Mouse (Mus musculus): ENCODE data around the gene Pdha2.

The Pdha2 gene

DNA sequence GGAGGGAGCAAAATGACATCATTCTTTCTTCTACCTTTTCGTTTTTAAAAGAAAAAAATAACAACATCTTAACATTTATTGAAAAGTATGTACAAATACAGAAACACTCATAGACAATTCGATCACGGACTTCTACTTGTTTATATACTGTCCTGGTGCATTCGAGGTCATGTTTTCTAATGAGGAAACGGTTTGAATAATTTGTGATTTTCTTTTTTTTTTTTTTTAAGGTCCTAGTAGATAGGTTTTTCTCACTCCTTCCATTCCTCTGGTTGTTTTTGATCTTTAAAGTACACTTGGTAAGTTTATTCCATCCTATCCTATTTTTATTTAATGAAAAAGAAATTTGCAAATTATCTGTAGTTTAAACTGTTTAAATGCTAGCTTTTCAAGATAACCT is at the start of gene Pdha2:
Gene Pdha2, minus strand, starts transcription at position 101 of the 400 bp plus-strand sequence.
- DNase-seq (ENCODE audit: low spot score), result no peak

DNA sequence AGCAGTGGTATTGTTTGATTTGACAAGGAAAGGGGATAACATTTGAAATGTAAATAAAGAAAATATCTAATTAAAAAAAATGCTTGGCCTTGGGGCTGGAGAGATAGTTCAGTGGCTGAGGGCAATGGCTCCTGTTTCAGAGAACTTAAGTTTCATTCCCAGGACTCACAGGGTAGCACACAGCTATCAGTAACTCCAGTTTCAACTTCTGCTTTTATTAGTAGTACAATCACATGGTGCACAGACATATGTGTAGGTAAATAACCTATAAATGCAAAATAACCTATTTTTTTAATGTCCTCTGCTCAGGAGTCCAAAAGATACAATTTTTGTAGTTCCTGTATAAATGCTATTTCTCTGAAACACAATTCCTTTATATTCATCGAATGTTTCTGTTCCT is 48.4 kb upstream of the Pdha2 start:
- DNase-seq (ENCODE audit: low spot score), result no peak

DNA sequence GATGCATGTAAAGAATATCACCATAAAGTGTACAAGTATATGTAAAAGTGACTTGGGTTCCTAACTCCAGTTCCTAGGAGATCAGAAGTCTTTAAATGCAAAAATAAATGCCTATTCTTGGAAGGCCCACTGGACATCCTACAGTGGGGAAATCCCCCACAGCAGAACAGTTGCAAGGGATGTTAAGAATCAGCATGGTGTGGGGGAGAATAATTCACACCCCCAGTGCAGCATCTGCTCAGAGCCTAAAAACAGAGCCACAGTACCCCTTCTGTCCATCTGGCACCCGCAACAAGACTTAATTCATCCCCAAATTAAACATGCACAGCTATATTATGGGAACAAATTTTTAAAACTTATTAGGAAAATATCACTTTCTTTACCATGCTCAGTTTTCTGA is 39.3 kb upstream of the Pdha2 start:
- DNase-seq (ENCODE audit: low spot score), result no peak

DNA sequence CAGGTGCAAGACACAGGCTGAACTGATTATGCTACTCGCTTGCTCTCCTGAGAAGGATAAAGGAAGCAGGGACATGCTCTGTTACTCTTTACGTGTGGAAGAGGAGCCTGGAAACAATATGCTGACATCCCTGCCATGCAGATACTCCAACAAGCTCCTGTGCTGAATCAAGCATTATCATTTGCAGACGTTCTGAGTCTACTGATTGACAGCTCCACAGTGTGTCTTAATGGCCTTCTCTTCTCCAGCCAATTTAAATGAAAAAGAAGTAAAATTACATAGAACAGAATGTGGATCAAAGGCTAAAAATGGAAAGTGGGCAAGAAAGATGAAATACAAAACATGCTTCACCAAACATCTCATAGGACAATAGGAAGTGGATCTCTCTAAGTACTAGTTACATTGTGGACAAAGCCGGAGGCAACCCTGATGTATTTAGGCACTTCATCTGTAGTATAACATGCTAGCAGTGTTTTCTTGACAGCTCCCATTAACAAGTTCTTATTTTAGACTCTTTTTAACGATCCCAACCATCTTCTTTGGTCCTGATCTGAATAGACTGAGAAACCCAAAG is 32.7 kb upstream of the Pdha2 start:
- no peak for DNase-seq (ENCODE audit: low spot score)

DNA sequence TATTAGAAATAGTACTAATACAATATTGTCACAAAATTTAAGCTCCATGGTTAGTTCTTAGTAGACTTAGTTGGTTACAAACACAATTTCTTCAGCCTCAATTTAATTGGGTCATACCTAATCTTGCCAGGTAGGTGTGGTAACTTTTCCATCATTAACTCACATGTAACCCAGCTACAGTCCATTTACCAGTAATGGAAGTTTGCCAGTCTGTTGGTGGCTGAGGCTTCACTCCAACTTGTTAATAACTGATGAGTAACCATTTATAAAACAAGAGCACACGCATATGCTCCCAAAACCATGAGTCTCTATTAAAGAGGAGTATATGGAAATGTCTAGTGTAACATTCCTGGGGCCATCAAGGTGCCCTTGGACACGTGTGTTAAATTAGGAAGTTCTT is 25.9 kb upstream of the Pdha2 start:
- DNase-seq (ENCODE audit: low spot score), result no peak

DNA sequence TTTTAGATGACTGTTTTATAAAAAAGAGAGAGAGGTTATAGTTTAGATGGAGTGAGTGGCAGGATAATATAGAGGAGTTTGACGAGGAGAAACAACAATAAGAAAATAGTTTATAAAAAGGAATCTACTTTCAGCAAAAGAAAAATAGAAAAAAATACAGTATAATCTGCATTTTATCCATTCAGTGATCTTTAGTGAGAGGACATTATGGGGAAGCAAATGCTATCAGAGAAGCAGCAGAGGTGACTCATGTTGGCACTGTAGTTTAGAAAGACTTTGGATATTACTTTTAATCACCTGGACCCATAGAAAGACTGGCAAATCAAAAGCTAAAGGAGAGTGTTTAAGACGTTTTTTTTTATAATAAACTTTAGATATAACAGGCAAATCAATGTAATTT is 17.0 kb upstream of the Pdha2 start:
- no peak for DNase-seq (ENCODE audit: low spot score)

DNA sequence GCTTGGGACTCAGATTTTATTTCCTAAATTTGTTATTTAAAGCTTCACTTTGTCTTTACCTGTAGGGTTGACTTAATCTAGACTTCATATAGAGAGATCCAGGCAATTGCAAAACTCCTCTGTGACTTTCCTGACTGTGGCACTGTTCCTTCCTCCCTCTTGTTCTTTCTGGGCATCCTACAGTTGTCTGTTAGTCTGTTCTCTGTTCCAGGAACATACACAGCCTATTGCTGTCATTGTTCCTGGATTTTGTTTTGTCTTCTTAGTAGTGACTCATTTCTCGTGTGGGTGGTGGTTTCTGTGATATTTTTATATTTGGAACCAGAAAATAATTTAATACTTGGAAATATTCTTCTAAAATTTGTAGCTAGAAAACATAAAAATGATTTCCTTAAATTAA is 10.2 kb upstream of the Pdha2 start:
- no peak for DNase-seq (ENCODE audit: low spot score)

DNA sequence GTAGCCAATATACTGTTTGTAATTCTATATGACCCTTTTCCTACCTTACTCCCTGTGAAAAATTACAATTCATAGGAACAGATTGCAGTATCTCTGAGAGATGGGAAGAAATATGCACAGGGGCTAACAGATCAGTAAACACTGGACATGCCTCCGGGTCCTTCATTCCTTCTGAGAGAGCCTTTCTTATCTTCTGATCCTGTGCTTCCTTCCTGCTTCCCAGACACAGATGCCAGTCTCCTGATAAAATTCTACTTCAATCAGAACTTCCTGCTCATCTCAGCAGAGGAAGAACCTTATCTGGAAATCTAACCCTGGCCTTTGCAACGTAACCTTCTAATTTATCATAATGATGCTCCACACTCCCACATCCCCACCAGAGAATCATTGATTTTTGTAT is 6.4 kb upstream of the Pdha2 start:
- DNase-seq (ENCODE audit: low spot score), result no peak

DNA sequence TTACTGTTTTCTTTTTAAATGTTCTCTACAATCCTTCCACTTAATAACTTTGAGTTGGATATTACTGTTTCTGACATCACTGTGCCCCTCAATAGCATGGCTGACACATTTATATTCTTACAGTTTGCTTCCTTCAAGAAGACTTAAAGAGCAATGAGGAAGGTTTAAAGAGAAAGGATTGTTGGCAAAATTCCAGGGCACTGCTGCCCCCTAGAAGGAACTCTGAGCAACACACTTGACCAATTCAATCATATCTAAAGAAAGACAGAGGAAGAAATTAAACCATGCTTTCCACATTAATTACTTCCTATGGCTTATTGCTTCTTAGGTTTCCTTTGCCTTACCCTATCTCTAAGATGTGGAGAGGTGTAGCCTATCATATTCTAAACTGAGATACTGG is 4.8 kb upstream of the Pdha2 start:
- DNase-seq (ENCODE audit: low spot score), result no peak

DNA sequence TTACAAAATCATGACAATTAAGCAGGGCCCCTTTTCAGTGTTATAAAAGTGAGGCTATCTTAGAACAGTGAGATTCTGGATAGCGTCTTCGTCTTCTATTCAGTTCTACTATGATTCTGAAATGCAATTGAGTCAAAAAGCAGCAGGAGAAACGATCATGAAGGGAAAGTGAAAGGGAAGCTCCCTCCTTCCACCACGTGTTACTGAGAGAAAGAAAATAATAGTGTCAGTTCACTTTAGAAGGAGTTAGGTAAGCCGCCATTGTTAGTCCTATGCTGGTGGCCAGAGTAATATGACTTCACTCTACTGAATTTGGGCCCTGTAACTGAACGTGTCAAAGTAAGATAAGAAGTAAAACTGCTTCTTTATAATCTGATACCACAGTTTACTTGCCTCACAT is 4.1 kb upstream of the Pdha2 start:
- DNase-seq (ENCODE audit: low spot score), result no peak

DNA sequence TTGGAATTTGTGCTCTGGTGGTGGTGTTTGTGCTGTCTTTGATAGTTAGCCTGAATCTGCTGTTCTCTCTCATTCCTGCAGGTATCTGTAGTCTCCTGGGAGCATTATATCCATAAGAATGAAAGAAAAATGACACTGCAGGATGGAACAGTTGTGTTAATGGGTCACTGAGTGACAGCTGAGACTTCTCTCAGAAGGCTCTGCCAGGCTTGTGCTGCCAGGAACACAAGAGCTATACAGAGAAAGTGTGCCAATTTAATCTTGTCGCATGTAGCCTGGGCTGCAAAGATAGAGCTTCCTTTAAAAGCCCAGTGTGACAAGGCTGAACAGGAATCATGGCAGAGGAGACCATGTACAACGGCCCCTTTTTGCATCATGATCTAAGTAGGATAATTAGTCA is 2.6 kb upstream of the Pdha2 start:
- no peak for DNase-seq (ENCODE audit: low spot score)

DNA sequence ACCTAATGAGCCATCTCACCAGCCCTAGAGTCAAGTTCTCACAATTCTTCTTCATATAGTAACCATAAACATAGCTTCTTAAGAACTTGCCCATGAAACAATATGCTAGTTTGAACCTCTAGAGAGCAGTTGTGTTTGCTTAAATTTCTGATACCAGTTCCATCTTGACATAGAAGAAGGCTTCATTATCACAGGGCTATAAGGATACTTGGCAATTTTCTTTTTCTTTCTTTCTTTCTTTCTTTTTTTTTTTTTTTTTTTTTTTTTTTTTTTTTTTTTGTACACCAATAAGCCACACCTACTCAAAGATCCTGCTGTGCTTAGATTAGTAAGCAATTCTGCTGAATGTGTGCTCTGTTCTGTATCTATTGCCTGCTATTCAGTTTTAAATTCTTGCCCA is 2.0 kb upstream of the Pdha2 start:
- no peak for DNase-seq (ENCODE audit: low spot score)

DNA sequence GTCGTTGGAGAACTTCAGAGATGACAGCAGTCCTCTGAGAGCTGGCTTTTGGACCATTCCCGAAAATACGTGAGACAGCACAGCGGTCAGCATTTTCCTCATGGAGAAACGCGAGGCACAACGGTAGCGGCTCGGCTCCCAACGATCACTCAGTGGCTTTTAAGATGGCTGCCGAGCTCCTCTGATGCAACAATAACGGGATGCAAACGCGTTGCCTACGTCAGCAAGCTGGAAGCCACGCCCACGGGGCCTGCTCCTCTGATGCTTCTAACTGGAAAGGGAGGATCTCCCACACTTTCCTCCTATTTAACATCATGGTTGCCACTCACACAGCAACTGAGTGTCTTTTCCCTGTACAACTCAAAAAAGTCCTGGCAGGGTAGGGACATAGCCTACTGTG is 511 bp downstream of the Pdha2 start:
- no peak for DNase-seq (ENCODE audit: low spot score)

DNA sequence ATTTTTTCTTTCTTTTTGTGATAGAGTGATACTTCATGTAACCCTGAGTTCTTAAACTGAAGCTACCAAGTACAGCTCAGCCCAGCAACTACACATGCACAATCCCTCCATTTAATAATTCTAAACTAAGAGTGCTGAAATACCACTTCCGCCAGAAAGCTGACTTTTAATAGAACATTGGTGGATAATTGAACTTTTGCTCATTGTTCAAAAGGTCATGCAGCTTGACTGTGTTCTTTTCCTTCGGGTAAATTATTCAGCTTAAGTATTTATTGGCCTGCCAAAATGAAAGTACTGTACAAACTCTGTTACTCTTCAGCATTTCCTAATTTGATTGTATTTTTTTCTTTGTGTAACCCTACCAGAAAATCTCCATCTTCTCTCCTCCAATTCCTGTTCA is 10.4 kb downstream of the Pdha2 start:
- no peak for DNase-seq (ENCODE audit: low spot score)

DNA sequence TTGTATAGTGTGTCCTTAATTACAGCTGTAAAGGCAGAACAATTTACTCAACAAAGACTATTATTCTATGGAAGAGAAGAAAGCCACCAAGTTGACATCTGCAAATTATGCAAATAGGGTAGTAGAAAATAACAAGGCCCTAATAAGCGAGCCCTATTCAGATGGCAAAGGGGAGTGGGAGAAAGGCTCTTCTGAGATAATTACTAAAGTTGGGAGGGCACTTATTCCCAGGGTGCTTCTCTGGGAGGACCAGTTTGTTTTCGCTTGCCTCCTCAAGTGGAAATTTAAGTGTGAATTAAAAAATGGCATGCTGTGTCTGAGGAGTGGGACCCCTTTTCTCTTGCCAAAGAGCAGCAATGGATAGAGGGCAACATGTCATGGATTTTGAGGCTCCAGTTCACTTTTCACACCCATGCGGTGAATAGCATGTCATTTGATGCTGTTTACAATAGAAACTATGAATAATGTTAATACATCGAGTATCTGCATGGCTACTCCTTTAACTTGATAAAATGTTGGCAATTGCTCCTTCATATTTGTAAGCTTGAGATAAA is 14.8 kb downstream of the Pdha2 start:
- DNase-seq (ENCODE audit: low spot score), result no peak

DNA sequence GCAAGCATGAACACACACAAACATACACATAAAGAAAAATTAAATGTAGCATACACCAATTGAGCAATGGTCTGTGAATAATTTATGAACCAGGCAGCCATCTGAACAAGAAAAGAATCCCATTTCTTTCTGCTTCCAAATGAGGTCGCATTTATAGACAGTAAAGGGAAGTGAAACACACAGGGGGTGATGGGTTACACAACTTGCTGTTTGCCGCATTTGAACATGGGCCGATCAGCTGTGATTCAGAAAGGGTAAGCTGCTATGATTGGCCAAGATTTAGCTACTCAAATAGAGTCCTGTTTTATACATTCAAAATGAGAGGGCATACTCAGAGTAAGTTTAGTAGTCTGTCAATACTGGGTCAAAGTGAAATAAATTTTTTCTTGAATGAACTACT is 20.5 kb downstream of the Pdha2 start:
- no peak for DNase-seq (ENCODE audit: low spot score)

DNA sequence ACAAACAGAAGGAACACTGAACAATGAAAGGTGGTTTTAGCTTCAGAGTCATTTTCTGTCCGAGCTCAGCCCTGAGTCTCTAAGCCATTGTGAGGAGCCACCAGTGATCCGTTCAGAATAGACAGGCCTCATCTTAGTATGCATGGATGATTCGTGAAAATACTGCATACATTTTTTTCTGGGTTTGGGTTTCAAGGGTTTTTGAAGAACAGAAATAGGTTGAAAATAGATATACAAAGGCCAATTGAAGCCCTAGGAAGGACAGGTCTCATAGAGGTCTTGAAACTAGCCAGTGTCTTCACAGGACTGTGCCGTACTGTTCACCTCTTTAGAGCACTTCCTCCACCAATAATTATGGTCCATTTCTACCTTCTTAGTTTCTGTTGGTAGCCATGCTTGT is 21.7 kb downstream of the Pdha2 start:
- no peak for DNase-seq (ENCODE audit: low spot score)

DNA sequence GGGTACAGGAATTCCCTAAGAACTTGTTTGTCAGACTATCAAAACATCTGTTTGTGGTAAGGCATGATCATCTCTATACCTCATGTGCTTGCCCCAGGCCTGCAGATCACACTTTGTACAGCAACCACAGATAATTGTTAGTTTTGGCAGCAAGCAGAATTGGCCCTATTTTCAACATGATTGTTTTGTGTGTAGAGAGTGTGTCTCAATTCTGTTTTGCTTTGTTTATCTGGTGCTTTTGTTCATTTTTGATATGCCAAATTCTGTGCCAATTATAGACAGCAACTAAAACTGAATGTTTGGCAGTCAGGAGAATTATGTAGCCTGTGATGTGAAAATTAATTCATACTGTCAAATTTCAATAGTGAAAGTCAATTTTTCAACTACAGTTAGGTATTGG is 51.2 kb downstream of the Pdha2 start:
- DNase-seq (ENCODE audit: low spot score), result no peak

Data from embryo, embryonic 10 days (tissue).